Mouse (Mus musculus) mature B cell (primary cell): ENCODE measurements around the gene Dnm3.

Experiments used
- in situ Hi-C: fragments of 300-500 bp; cut with MboI; formaldehyde crosslinking; loops from 2 replicates; pipeline ENCODE4 v1.14.3; 2019

The Dnm3 gene

GRCm38 (mm10) chr1:161999882-162000371 is 477.9 kb downstream of the Dnm3 start:
- in situ Hi-C loops = loop anchor here (25.0 kb wide), 1 partner anchor 312 kb away; no protein-coding TSS in a partner anchor

GRCm38 (mm10) chr1:161999338-161999737 is 478.5 kb downstream of the Dnm3 start:
- in situ Hi-C loops = no loop called here

GRCm38 (mm10) chr1:161998781-161999180 is 479.1 kb downstream of the Dnm3 start:
- in situ Hi-C loops = no loop called here

- in situ Hi-C loops = no loop called here
Measured at GRCm38 (mm10) chr1:161992389-161992788, 485.4 kb downstream of the Dnm3 start.

- in situ Hi-C loops = no loop called here
Measured at GRCm38 (mm10) chr1:161991846-161992245, 486.0 kb downstream of the Dnm3 start.

GRCm38 (mm10) chr1:161990684-161991578 is 486.9 kb downstream of the Dnm3 start:
- in situ Hi-C loops = no loop called here

GRCm38 (mm10) chr1:161983979-161984566 is 493.8 kb downstream of the Dnm3 start:
- in situ Hi-C loops = no loop called here

- in situ Hi-C loops = no loop called here
Measured at GRCm38 (mm10) chr1:161983451-161983850, 494.4 kb downstream of the Dnm3 start.

- in situ Hi-C loops = no loop called here
Measured at GRCm38 (mm10) chr1:161980626-161981298, 497.1 kb downstream of the Dnm3 start.

GRCm38 (mm10) chr1:161980046-161980445 is 497.8 kb downstream of the Dnm3 start:
- in situ Hi-C loops = no loop called here

GRCm38 (mm10) chr1:161979536-161979935 is 498.3 kb downstream of the Dnm3 start, which contains the start of gene 4930558K02Rik:
Gene 4930558K02Rik (minus strand): TSS chr1:161979636.
- in situ Hi-C loops = no loop called here

GRCm38 (mm10) chr1:161978173-161978700 is 499.6 kb downstream of the Dnm3 start:
- in situ Hi-C loops = no loop called here

- in situ Hi-C loops = no loop called here
Measured at GRCm38 (mm10) chr1:161977331-161977730, 500.5 kb downstream of the Dnm3 start.

GRCm38 (mm10) chr1:161976255-161977182 is 501.3 kb downstream of the Dnm3 start:
- in situ Hi-C loops = no loop called here

GRCm38 (mm10) chr1:161972233-161972632 is 505.6 kb downstream of the Dnm3 start:
- in situ Hi-C loops = no loop called here

- in situ Hi-C loops = no loop called here
Measured at GRCm38 (mm10) chr1:161970874-161971273, 507.0 kb downstream of the Dnm3 start.

- in situ Hi-C loops = loop anchor here (5.0 to 10.0 kb wide), 2 partner anchors 84 to 221 kb away; no protein-coding TSS in a partner anchor
Measured at GRCm38 (mm10) chr1:161968589-161969407, 509.0 kb downstream of the Dnm3 start, which contains the start of gene Pigc. Gene Pigc (plus strand): TSS chr1:161969186.

- in situ Hi-C loops = loop anchor here (5.0 to 10.0 kb wide), 2 partner anchors 83 to 221 kb away; no protein-coding TSS in a partner anchor
Measured at GRCm38 (mm10) chr1:161967936-161968335, 509.9 kb downstream of the Dnm3 start.
